Mouse (Mus musculus) spleen, adult 2 months (tissue): ENCODE measurements around the gene Ino80e. TPM values are rescaled to one million over a fixed set of nuclear protein-coding genes. Genes with fewer than 3 reads are reported as not detected.

Experiments
- DNase-seq, 2 experiments: peaks; one replicate each; pipeline versions ENCODE4 v3.0.0 to v3.0.0-alpha.2; 2012 to 2021; ENCODE audit warnings: low spot score in 2 of 2, low read depth in 1 of 2
- H3K27ac ChIP-seq: fragments of 200-500 bp; 2 replicates; pipeline ENCODE4 v1.5.1; 2012; ENCODE audit warnings: low read length, inconsistent platforms; ENCODE audit not compliant: insufficient read depth
- H3K27me3 ChIP-seq: fragments of 200-500 bp; 2 replicates; pipeline ENCODE4 v1.6.1; 2012; ENCODE audit warnings: mild to moderate bottlenecking, moderate library complexity, low read length, inconsistent platforms; ENCODE audit not compliant: control insufficient read depth, insufficient read depth
- H3K36me3 ChIP-seq: fragments of 200-500 bp; 2 replicates; pipeline ENCODE4 v1.6.1; 2012; ENCODE audit warnings: mild to moderate bottlenecking, low read length, inconsistent platforms; ENCODE audit not compliant: control insufficient read depth, insufficient read depth
- H3K4me1 ChIP-seq: fragments of 200-500 bp; 2 replicates; pipeline ENCODE4 v1.6.1; 2011; ENCODE audit warnings: inconsistent platforms; ENCODE audit not compliant: control insufficient read depth, insufficient read depth, insufficient read length
- H3K4me3 ChIP-seq: fragments of 200-500 bp; 2 replicates; pipeline ENCODE4 v1.5.1; 2011; ENCODE audit warnings: mild to moderate bottlenecking, inconsistent platforms; ENCODE audit not compliant: insufficient read depth, insufficient read length; ENCODE audit errors: extremely low read depth
- CTCF ChIP-seq: fragments of 200-500 bp; IDR thresholded peaks from 2 replicates; pipeline ENCODE4 v1.5.1; 2011; ENCODE audit warnings: mild to moderate bottlenecking, inconsistent platforms; ENCODE audit not compliant: insufficient read depth, insufficient read length, insufficient replicate concordance; ENCODE audit errors: extremely low read depth
- POLR2A ChIP-seq: fragments of 200-500 bp; IDR thresholded peaks from 2 replicates; pipeline ENCODE4 v1.6.1; 2011; ENCODE audit warnings: low read depth, low read length, inconsistent platforms
- WGBS: fragments of 180-500 bp; shearing (Covaris S2); methylation state at CpG from one replicate; pipeline ENCODE4 v1.1.7; 2018; 5-methylcytosine and 5-hydroxymethylcytosine counted together
- polyA plus RNA-seq: library from polyadenylated mRNA; depleted of rRNA; stranded (reverse); fragments of >200 nt; gene quantifications from 2 replicates; pipeline ENCODE4 v1.2.3, GENCODE M21; 2012

The Ino80e gene
- polyA plus RNA-seq, 1 experiment: 40.1 TPM

GRCm38 (mm10) chr7:126856741-126857420 is 5.3 kb downstream of the Ino80e start:
- TF ChIP-seq CTCF (no peak), POLR2A (no peak)
- Histone ChIP-seq H3K36me3 (peaks cover 31% of the 10 kb centered on the region), H3K27ac (no peak overlapping the region), H3K4me3 (no peak overlapping the region), H3K4me1 (no peaks in the 10 kb centered on the region; the same call in 1 of the 2 replicates), H3K27me3 (no peaks in the 10 kb centered on the region)
- no peak for DNase-seq
- WGBS: 81% methylated on average over 9 of the region's 9 CpGs

GRCm38 (mm10) chr7:126855641-126856040 is 6.5 kb downstream of the Ino80e start:
- Histone ChIP-seq H3K36me3 (peaks cover 33% of the 10 kb centered on the region), H3K4me1 (no peaks in the 10 kb centered on the region), H3K27ac (no peak overlapping the region), H3K4me3 (no peak overlapping the region), H3K27me3 (no peaks in the 10 kb centered on the region)
- no peak for DNase-seq
- 95% methylated on average over 3 of the region's 3 CpGs for WGBS
- TF ChIP-seq CTCF (no peak), POLR2A (no peak)

GRCm38 (mm10) chr7:126853454-126853853 is 8.7 kb downstream of the Ino80e start:
- H3K27ac ChIP-seq: no peak overlapping the region
- DNase-seq: no peak
- 85% methylated on average over 5 of the region's 5 CpGs for WGBS
- peaks cover 5% of the 10 kb centered on the region; the same call in 1 of the 2 replicates for H3K27me3 ChIP-seq
- no peak for TF ChIP-seq POLR2A
- TF ChIP-seq CTCF: no peak
- H3K4me3 ChIP-seq: no peak overlapping the region
- H3K4me1 ChIP-seq: no peaks in the 10 kb centered on the region
- peaks cover 27% of the 10 kb centered on the region for H3K36me3 ChIP-seq

GRCm38 (mm10) chr7:126851192-126851591 is 11.0 kb downstream of the Ino80e start:
- H3K4me3 ChIP-seq: no peak overlapping the region
- TF ChIP-seq POLR2A: no peak
- TF ChIP-seq CTCF: no peak
- H3K27me3 ChIP-seq: peaks cover 16% of the 10 kb centered on the region
- peaks cover 22% of the 10 kb centered on the region for H3K36me3 ChIP-seq
- H3K4me1 ChIP-seq: peaks cover 7% of the 10 kb centered on the region; the same call in 1 of the 2 replicates
- no peak overlapping the region for H3K27ac ChIP-seq
- DNase-seq: no peak
- WGBS: 82% methylated on average over 12 of the region's 12 CpGs

- DNase-seq: no peak
- 84% methylated on average over 6 of the region's 6 CpGs for WGBS
- TF ChIP-seq POLR2A (no peak), CTCF (no peak)
- Histone ChIP-seq H3K27me3 (peaks cover 16% of the 10 kb centered on the region), H3K4me3 (no peak overlapping the region), H3K36me3 (peaks cover 18% of the 10 kb centered on the region), H3K4me1 (peaks cover 7% of the 10 kb centered on the region; the same call in 1 of the 2 replicates), H3K27ac (no peak overlapping the region)
Measured at GRCm38 (mm10) chr7:126850161-126850560, 12.0 kb downstream of the Ino80e start.

GRCm38 (mm10) chr7:126848794-126849193 is 13.4 kb downstream of the Ino80e start:
- H3K27me3 ChIP-seq: peaks cover 16% of the 10 kb centered on the region

More at GRCm38 (mm10) chr7:126848794-126849193, 13.4 kb downstream of the Ino80e start:
- no peak for TF ChIP-seq CTCF
- no peak for TF ChIP-seq POLR2A
- no peak overlapping the region for H3K27ac ChIP-seq
- H3K4me1 ChIP-seq: peaks cover 7% of the 10 kb centered on the region; the same call in 1 of the 2 replicates
- H3K36me3 ChIP-seq: peaks cover 12% of the 10 kb centered on the region
- WGBS: 28% methylated on average over 10 of the region's 10 CpGs
- DNase-seq: no peak
- H3K4me3 ChIP-seq: no peak overlapping the region
